Mouse (Mus musculus): ENCODE measurements around the gene Mylip. TPM values are rescaled to one million over a fixed set of nuclear protein-coding genes. Genes with fewer than 3 reads are reported as not detected.

Gene Mylip
- 4.7 and 12.9 TPM in 2 replicates for polyA plus RNA-seq (2012; ENCODE audit: insufficient read depth, insufficient read length, missing spikeins)

DNA sequence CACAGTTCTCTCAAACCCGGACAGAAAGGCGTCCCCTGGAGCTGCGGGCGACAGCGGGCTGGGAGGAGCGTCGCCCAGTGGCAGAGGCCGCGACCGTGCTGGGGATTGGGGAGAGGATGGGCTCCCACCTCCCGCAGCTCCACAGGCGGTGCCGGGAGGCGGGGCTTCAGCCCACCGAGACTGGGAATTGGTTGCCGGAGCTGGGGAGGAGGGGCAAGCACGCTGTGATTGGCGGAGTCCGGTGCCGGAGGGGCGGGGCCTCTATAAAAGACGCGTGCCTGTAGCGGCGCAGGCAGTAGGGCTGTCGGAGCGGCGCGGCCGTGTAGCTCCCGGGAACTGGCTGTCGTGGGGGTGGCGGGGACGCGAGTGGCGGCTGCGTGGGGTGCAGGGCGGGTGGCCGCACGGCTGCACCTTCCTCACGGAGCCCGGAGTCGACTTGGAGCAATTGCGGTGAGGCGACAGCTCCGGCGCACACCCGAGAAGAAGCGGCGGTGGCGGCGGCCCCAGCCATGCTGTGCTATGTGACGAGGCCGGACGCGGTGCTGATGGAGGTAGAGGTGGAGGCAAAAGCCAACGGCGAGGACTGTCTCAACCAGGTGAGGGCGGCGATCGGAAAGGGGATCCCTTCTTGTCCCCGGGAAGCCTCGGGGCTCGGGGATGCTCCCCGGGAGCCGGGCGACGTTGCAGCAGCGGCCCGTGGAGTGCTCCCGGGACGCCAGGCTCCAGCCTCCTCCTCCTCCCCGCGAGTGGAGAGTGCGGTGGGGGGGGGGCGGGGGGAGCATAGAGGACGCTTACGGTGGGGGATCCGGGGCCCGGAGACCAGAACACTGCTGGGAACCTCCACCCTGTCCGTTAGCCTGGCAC lies at the start of gene Mylip:
Mylip (plus strand) TSS at position 295 of the 864 bp plus-strand sequence.
- Histone ChIP-seq H3K4me1 (ENCODE audit: control insufficient read depth, insufficient read depth, insufficient read length, low read length) (peaks cover 6% of the 10 kb centered on the region; the same call in 1 of the 2 replicates), H3K4me3 (ENCODE audit: insufficient read depth, low read depth, low read length) (peak within 1 kb of the TSS; percentile 97), H3K27ac (replicated peaks; ENCODE audit: low read depth, low read length) (peak within 1 kb of the TSS; percentile 69)

- no peaks in the 10 kb centered on the region for H3K4me1 ChIP-seq (ENCODE audit: control insufficient read depth, insufficient read depth, insufficient read length, low read length)
- H3K4me3 ChIP-seq (ENCODE audit: insufficient read depth, low read depth, low read length): no peak overlapping the region
- no peak overlapping the region for H3K27ac ChIP-seq (replicated peaks; ENCODE audit: low read depth, low read length)
Observed at GRCm38 (mm10) chr13:45341991-45342390, 47.6 kb upstream of the Mylip start.

- no peak overlapping the region for H3K27ac ChIP-seq (replicated peaks; ENCODE audit: low read depth, low read length)
Observed at GRCm38 (mm10) chr13:45343541-45343940, 46.0 kb upstream of the Mylip start.

GRCm38 (mm10) chr13:45343966-45344365 lies 45.6 kb upstream of the Mylip start:
- Histone ChIP-seq H3K4me3 (ENCODE audit: insufficient read depth, low read depth, low read length) (no peak overlapping the region), H3K4me1 (ENCODE audit: control insufficient read depth, insufficient read depth, insufficient read length, low read length) (no peaks in the 10 kb centered on the region), H3K27ac (replicated peaks; ENCODE audit: low read depth, low read length) (no peak overlapping the region)

More at GRCm38 (mm10) chr13:45343541-45343940, 46.0 kb upstream of the Mylip start:
- no peak overlapping the region for H3K4me3 ChIP-seq (ENCODE audit: insufficient read depth, low read depth, low read length)
- H3K4me1 ChIP-seq (ENCODE audit: control insufficient read depth, insufficient read depth, insufficient read length, low read length): no peaks in the 10 kb centered on the region

- Histone ChIP-seq H3K27ac (replicated peaks; ENCODE audit: low read depth, low read length) (no peak overlapping the region), H3K4me1 (ENCODE audit: control insufficient read depth, insufficient read depth, insufficient read length, low read length) (no peaks in the 10 kb centered on the region), H3K4me3 (ENCODE audit: insufficient read depth, low read depth, low read length) (no peak overlapping the region)
Observed at GRCm38 (mm10) chr13:45345471-45346159, 43.9 kb upstream of the Mylip start.

DNA sequence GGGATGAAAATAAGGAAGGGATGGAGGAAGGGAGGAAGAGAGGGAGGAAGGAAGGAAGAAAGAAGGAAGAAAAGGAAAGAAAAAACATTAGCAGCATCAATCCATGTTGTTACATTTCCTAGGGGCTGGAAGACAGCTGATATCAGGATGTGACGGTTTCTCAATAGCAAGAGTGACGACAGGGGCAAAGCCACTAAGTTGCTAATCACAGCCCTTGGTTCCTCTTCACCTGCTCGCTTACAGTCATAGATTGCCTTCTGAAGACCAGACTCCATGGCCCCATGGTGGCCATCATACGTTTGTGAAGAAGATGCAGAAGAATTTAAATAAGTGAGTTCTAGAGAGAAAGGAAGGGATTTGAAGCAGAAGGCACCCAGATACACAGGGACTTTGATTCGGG lies 38.1 kb upstream of the Mylip start:
- Histone ChIP-seq H3K4me1 (ENCODE audit: control insufficient read depth, insufficient read depth, insufficient read length, low read length) (no peaks in the 10 kb centered on the region), H3K4me3 (ENCODE audit: insufficient read depth, low read depth, low read length) (no peak overlapping the region), H3K27ac (replicated peaks; ENCODE audit: low read depth, low read length) (no peak overlapping the region)

DNA sequence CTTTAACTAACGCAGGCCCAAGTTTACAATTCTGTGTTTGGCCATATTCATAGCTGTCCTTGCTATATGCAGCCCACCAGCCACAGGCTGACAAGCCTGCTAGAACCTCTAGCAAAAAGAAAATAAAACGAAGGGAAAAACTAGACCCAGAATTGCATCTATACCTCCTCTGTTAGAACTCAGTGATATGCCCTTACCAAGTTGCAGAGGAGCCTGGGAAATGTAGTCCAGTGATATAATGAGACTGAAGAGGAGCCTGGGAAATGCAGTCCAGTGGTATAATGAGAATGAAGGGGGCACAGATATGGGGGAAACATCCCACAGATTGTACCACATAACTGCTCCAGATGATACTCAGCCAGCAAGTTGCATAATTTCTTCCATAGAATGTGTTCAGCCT lies 34.7 kb upstream of the Mylip start:
- Histone ChIP-seq H3K4me1 (ENCODE audit: control insufficient read depth, insufficient read depth, insufficient read length, low read length) (no peaks in the 10 kb centered on the region), H3K27ac (replicated peaks; ENCODE audit: low read depth, low read length) (no peak overlapping the region), H3K4me3 (ENCODE audit: insufficient read depth, low read depth, low read length) (no peak overlapping the region)

- Histone ChIP-seq H3K27ac (replicated peaks; ENCODE audit: low read depth, low read length) (no peak overlapping the region), H3K4me3 (ENCODE audit: insufficient read depth, low read depth, low read length) (no peak overlapping the region), H3K4me1 (ENCODE audit: control insufficient read depth, insufficient read depth, insufficient read length, low read length) (no peaks in the 10 kb centered on the region)
Observed at GRCm38 (mm10) chr13:45358208-45358607, 31.3 kb upstream of the Mylip start.

GRCm38 (mm10) chr13:45358676-45359323 lies 30.7 kb upstream of the Mylip start:
- H3K4me1 ChIP-seq (ENCODE audit: control insufficient read depth, insufficient read depth, insufficient read length, low read length): no peaks in the 10 kb centered on the region
- no peak overlapping the region for H3K4me3 ChIP-seq (ENCODE audit: insufficient read depth, low read depth, low read length)
- no peak overlapping the region for H3K27ac ChIP-seq (replicated peaks; ENCODE audit: low read depth, low read length)

- Histone ChIP-seq H3K4me1 (ENCODE audit: control insufficient read depth, insufficient read depth, insufficient read length, low read length) (no peaks in the 10 kb centered on the region), H3K27ac (replicated peaks; ENCODE audit: low read depth, low read length) (no peak overlapping the region), H3K4me3 (ENCODE audit: insufficient read depth, low read depth, low read length) (no peak overlapping the region)
Observed at GRCm38 (mm10) chr13:45365788-45366187, 23.8 kb upstream of the Mylip start.

GRCm38 (mm10) chr13:45371673-45372072 lies 17.9 kb upstream of the Mylip start:
- Histone ChIP-seq H3K4me3 (ENCODE audit: insufficient read depth, low read depth, low read length) (no peak overlapping the region), H3K27ac (replicated peaks; ENCODE audit: low read depth, low read length) (no peak overlapping the region), H3K4me1 (ENCODE audit: control insufficient read depth, insufficient read depth, insufficient read length, low read length) (no peaks in the 10 kb centered on the region)

GRCm38 (mm10) chr13:45372456-45372855 lies 17.1 kb upstream of the Mylip start:
- Histone ChIP-seq H3K27ac (replicated peaks; ENCODE audit: low read depth, low read length) (no peak overlapping the region), H3K4me1 (ENCODE audit: control insufficient read depth, insufficient read depth, insufficient read length, low read length) (no peaks in the 10 kb centered on the region), H3K4me3 (ENCODE audit: insufficient read depth, low read depth, low read length) (no peak overlapping the region)

DNA sequence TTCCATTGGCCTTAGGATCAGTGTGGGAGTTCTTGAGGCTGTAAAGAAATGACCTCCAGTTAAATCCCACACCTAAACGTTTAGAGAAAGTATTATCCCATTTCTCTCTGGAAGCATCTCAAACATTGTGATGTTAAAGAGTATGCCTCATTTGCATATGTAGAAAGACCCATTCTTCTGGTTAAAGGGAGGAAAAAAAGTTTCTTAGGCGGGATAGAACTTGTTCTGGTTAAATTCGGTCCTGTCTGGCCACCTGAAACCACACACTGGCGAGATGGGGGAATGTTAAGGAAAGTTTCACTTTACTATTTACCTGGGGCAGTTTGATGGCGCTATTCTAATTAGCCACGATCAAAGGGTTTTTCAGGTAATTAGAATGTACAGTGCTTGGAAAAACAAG lies 14.7 kb upstream of the Mylip start:
- no peaks in the 10 kb centered on the region for H3K4me1 ChIP-seq (ENCODE audit: control insufficient read depth, insufficient read depth, insufficient read length, low read length)
- no peak overlapping the region for H3K4me3 ChIP-seq (ENCODE audit: insufficient read depth, low read depth, low read length)
- no peak overlapping the region for H3K27ac ChIP-seq (replicated peaks; ENCODE audit: low read depth, low read length)

GRCm38 (mm10) chr13:45382208-45382607 lies 7.3 kb upstream of the Mylip start:
- Histone ChIP-seq H3K4me3 (ENCODE audit: insufficient read depth, low read depth, low read length) (no peak overlapping the region), H3K27ac (replicated peaks; ENCODE audit: low read depth, low read length) (no peak overlapping the region), H3K4me1 (ENCODE audit: control insufficient read depth, insufficient read depth, insufficient read length, low read length) (no peaks in the 10 kb centered on the region)

DNA sequence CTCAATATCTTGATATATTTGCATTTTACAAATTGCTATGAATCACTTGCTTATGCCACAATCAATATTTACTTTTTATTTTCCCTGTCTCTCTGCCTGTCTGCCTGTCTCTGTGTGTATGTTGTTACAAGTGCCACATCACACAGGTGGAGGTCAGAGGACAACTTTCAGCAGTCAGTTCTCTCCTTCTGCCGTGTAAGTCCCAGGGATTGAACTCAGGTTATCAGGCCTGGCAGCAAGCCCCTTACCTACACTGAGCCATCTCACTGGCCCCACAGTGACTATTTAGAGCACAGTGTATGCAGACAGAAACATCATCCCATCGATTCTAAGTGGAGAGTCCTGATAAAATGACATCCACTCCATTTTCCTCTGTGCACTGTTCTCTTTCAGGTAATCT lies 4.9 kb upstream of the Mylip start:
- H3K4me1 ChIP-seq (ENCODE audit: control insufficient read depth, insufficient read depth, insufficient read length, low read length): 0 out of 2 replicates have a peak, but pooled peaks cover 3% of the 10 kb centered on the region
- H3K4me3 ChIP-seq (ENCODE audit: insufficient read depth, low read depth, low read length): no peak overlapping the region
- H3K27ac ChIP-seq (replicated peaks; ENCODE audit: low read depth, low read length): no peak overlapping the region
